Mouse (Mus musculus): Measurements from ENCODE around the gene Slfn8. TPM values are rescaled to one million over a fixed set of nuclear protein-coding genes. Genes with fewer than 3 reads are reported as not detected.
"Not testable (repeated sequence)": the region's sequence is repeated elsewhere in the genome, so short reads cannot be mapped to it uniquely, and the experiment has no call there.

Slfn8 gene
- polyA plus RNA-seq, 1 experiment from 2014 or later, result 0.39 TPM

DNA sequence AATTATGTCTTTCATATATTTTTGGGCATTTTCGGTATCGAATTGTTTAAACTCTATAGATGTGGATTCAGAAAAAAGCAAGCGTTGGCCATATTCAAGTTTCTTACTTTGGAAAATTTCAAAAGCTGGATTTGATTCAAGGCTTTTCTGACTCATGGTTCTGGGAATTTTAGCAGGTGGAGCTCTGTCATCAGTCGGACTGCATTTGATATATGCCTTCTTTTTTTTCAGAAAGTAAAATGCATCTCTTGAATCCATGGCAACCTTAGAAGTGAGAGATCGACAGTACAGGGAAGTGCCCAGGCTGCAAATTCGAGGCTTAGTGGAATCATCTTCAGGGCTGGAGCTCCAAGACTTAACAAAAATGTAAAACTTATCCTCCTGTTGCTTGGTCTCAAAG lies 33.0 kb downstream of the Slfn8 start:
- Histone ChIP-seq H3K4me1 (peaks cover 19% of the 10 kb centered on the region), H3K9ac (no peak overlapping the region), H3K4me2 (replicated peaks) (no peak overlapping the region), H3K4me3 (no peak overlapping the region), H3K36me3 (peaks cover 33% of the 10 kb centered on the region), H3K9me3 (0 out of 2 replicates have a peak, but pooled peaks cover 5% of the 10 kb centered on the region), H3K27ac (no peak overlapping the region), H3K27me3 (no peaks in the 10 kb centered on the region)
- WGBS, result 89% methylated on average over 6 of the region's 6 CpGs
- no peak for ATAC-seq (ENCODE audit: low FRiP score, low read depth)

DNA sequence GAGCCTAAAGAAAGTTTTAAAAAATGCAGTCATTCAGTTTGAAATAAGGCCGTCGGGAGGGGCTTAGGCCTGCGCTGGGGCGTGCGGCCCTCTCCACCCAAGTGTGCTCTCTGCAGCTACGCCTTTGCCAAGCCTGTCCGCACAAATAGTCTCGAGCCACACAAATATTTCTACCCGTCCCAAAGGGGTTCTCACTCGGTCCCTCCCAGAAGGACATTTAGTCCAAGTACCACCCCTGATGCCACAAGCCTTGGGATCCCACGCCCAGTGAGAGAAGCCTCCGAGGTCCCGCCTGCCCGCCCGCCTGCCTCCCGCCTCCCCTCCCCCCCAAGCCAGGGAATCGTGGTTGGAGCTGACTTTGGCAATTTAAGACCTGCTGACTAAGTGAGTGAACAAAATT lies 37.4 kb downstream of the Slfn8 start:
- Histone ChIP-seq H3K9me3 (0 out of 2 replicates have a peak, but pooled peaks cover 5% of the 10 kb centered on the region), H3K36me3 (peaks cover 67% of the 10 kb centered on the region), H3K4me2 (replicated peaks) (no peak overlapping the region), H3K9ac (no peak overlapping the region), H3K27me3 (no peaks in the 10 kb centered on the region), H3K4me3 (no peak overlapping the region), H3K27ac (no peak overlapping the region), H3K4me1 (no peaks in the 10 kb centered on the region)
- 84% methylated on average over 17 of the region's 17 CpGs for WGBS
- no peak for ATAC-seq (ENCODE audit: low FRiP score, low read depth)

DNA sequence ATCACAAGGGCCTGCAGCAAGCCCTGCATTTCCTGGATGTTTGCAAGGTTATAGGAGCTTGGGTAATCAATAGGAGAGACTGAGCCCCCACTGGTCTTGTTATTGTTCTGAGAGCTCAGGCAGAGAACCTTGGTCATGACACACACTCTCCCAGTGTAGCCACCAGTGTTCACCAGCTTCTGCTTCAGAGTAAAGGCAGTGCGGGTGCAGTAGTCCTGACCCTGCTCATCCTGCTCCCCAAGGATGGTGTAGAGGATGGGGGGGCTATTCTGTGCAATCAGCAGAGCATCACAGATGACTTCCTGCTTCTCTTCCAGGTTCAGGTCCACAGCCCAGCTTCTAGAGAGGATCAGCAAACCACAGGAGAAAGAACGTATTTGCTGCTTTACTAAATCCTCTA lies 38.2 kb downstream of the Slfn8 start:
- not testable (repeated sequence) for ATAC-seq (ENCODE audit: low FRiP score, low read depth); H3K4me1 ChIP-seq; H3K27me3 ChIP-seq; H3K4me3 ChIP-seq; H3K9me3 ChIP-seq; H3K4me2 ChIP-seq (replicated peaks); H3K27ac ChIP-seq; H3K9ac ChIP-seq
- 85% methylated on average over 2 of the region's 2 CpGs for WGBS
- peaks cover 67% of the 10 kb centered on the region for H3K36me3 ChIP-seq

DNA sequence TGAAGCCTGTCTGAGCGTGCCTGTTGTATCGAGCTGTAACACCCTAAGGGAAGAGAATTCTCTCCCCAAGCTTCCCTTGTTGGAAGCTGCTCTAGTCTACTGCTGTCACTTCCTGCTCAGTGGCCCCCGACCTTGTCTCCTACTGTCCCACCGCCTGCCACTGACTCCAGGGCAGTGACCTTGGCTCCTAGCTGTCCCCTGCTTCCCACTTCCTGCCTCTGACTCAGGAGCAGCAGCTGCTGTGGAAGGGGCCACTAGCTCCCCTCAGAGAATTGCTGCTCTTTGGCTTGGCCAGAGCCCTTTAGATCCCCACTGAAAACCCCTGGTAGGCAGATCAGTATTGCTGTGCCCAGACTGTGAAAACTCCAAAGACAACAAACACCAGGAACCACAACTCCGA lies 46.7 kb downstream of the Slfn8 start:
- peaks cover 3% of the 10 kb centered on the region; the same call in 1 of the 2 replicates for H3K36me3 ChIP-seq
- H3K27me3 ChIP-seq, result no peaks in the 10 kb centered on the region
- H3K9me3 ChIP-seq, result no peaks in the 10 kb centered on the region
- 20% methylated on average over 5 of the region's 5 CpGs for WGBS
- no peak overlapping the region for H3K4me3 ChIP-seq
- no peak overlapping the region for H3K9ac ChIP-seq
- H3K27ac ChIP-seq, result no peak overlapping the region
- H3K4me2 ChIP-seq (replicated peaks), result no peak overlapping the region
- peaks cover 19% of the 10 kb centered on the region for H3K4me1 ChIP-seq
- ATAC-seq (ENCODE audit: low FRiP score, low read depth), result no peak

DNA sequence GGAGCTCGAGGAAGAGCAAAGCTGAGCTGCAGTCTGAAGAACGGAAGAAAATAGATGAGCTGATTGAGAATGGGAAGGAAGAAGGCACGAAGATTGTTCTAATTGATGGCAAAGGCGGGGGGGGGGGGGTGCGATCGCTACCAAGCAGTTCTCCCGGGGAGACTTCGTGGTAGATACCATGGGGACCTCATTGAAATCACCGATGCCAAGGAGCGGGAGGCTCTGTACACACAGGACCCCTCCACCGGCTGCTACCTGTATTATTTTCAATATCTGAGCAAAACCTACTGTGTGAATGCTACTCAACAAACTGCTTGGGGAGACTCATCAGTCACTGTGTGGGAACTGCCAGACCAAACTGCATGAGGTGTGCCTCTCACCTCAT lies 49.0 kb downstream of the Slfn8 start:
- no peaks in the 10 kb centered on the region for H3K9me3 ChIP-seq
- 70% methylated on average over 10 of the region's 11 CpGs for WGBS
- H3K4me2 ChIP-seq (replicated peaks), result peak overlapping the region; percentile 61
- H3K9ac ChIP-seq, result peak overlapping the region; percentile 45
- ATAC-seq (ENCODE audit: low FRiP score, low read depth), result no peak
- no peak overlapping the region for H3K27ac ChIP-seq
- H3K4me1 ChIP-seq, result peaks cover 19% of the 10 kb centered on the region
- peak overlapping the region; percentile 24; the same call in 1 of the 2 replicates for H3K4me3 ChIP-seq
- no peaks in the 10 kb centered on the region for H3K27me3 ChIP-seq
- H3K36me3 ChIP-seq, result no peaks in the 10 kb centered on the region

DNA sequence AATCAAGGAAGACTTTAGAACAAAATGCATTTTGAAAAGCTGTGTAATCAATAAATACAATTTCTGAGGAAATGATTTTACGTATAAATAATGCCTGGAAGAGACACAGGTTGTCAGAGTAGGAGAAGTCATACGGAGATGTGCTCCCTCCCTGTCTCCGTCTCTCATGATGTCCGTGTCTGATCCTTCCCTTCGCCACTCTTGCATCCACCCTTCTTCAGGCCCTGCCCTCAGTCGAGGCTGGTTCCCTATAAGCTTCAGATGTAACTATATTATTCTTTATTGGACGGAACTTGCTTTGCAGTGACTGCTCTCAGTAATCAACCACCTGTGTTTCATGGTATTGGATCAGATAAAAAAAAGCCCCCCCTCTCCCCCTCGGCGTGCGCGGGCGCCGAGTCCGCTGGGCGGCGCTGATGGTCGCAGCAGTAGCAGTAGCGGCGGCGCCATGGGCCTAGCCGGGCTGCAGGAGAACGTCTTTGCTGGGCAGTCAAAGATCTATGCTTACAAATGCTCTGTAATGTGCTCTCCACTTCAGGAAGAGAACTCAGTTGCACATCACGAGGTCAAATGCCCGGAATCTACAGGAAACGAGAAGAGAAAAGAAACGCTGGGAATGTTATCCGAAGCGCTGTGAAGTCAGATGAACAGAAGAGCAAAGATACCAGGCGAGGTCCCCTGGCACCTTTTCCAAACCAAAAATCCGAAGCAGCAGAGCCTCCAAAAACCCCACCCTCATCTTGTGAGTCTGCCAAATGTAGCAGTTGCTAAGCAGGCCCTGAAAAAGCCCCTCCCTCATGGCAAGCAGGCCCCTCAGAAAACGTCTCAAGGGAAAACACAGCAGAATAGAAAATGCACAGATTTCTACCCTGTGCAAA lies 49.7 kb downstream of the Slfn8 start:
- Histone ChIP-seq H3K4me3 (peak overlapping the region; percentile 24), H3K27me3 (no peaks in the 10 kb centered on the region), H3K36me3 (no peaks in the 10 kb centered on the region), H3K9me3 (no peaks in the 10 kb centered on the region), H3K9ac (peak overlapping the region; percentile 45), H3K27ac (no peak overlapping the region), H3K4me1 (peaks cover 16% of the 10 kb centered on the region), H3K4me2 (replicated peaks) (peak overlapping the region; percentile 61)
- 11% methylated on average over 31 of the region's 31 CpGs for WGBS
- no peak; the same call in 1 of the 2 replicates for ATAC-seq (ENCODE audit: low FRiP score, low read depth)

DNA sequence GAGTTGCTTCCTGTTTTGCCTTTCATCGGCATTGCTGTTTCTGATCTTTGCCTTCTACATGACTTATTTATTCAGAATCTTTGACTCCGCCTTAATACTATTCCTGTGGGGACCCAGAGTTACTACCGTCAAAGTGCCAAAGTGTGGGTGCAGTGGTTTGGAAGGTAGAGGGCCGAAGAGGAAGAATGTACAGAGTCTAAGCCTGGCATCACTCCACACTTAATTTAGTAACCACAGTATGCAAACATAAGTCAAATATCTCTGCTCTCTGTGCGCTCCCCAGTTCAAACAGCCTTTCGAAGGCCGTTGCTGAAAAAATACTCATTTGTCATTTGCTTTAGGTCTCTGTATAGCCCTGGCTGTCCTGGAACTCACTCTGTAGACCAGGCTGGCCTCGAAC lies 58.4 kb downstream of the Slfn8 start:
- Histone ChIP-seq H3K4me2 (replicated peaks) (no peak overlapping the region), H3K4me1 (no peaks in the 10 kb centered on the region), H3K36me3 (no peaks in the 10 kb centered on the region), H3K27me3 (peaks cover 2% of the 10 kb centered on the region; the same call in 1 of the 2 replicates), H3K9ac (no peak overlapping the region), H3K27ac (no peak overlapping the region), H3K4me3 (no peak overlapping the region), H3K9me3 (no peaks in the 10 kb centered on the region)
- WGBS, result 86% methylated on average over 8 of the region's 8 CpGs
- ATAC-seq (ENCODE audit: low FRiP score, low read depth), result no peak

DNA sequence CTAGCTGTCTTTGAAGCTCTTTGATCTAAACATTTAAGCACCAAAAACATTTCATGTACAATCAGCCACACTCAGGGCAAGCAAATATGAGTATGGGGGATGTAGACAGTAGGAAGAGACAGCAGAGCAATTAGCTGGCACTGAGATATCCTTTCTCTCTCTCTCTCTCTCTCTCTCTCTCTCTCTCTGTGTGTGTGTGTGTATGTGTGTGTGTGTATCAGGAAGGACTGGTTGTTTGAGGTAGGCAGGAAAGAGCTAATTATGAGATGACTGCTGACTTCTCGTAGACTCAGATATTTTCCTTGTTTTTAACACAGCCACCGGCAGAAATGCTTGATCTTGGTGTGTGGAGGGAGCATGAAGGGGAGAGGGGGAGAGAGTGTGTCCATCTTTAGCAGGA lies 58.9 kb downstream of the Slfn8 start:
- Histone ChIP-seq H3K4me2 (replicated peaks) (no peak overlapping the region), H3K27ac (no peak overlapping the region), H3K4me1 (no peaks in the 10 kb centered on the region), H3K9me3 (no peaks in the 10 kb centered on the region), H3K4me3 (no peak overlapping the region), H3K27me3 (peaks cover 2% of the 10 kb centered on the region; the same call in 1 of the 2 replicates), H3K36me3 (no peaks in the 10 kb centered on the region), H3K9ac (no peak overlapping the region)
- no peak for ATAC-seq (ENCODE audit: low FRiP score, low read depth)
- WGBS, result 66% methylated on average over 2 of the region's 2 CpGs

DNA sequence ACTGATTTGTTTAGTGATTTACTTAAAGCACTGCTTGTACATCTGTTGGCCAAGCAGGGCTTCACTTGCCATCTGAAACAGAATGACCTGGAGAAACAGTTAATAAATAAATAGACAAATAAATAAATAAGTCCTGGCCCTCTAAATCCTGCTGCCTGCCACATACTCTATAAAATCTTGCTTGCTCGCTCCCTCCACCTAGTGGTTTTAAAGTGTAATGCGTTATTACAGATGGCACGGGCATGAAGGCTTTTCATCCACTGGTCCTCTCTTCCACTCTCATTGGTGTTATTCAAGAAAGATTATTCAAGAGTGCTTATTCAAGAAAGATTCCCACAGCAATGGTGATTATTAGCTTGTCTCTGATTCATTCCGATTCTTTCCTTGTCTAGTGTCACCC lies 61.0 kb downstream of the Slfn8 start:
- no peaks in the 10 kb centered on the region for H3K4me1 ChIP-seq
- H3K9ac ChIP-seq, result no peak overlapping the region
- H3K4me2 ChIP-seq (replicated peaks), result no peak overlapping the region
- H3K9me3 ChIP-seq, result no peaks in the 10 kb centered on the region
- peaks cover 18% of the 10 kb centered on the region for H3K27me3 ChIP-seq
- H3K27ac ChIP-seq, result no peak overlapping the region
- WGBS, result 17% methylated on average over 4 of the region's 4 CpGs
- no peak for ATAC-seq (ENCODE audit: low FRiP score, low read depth)
- H3K36me3 ChIP-seq, result no peaks in the 10 kb centered on the region
- H3K4me3 ChIP-seq, result no peak overlapping the region

DNA sequence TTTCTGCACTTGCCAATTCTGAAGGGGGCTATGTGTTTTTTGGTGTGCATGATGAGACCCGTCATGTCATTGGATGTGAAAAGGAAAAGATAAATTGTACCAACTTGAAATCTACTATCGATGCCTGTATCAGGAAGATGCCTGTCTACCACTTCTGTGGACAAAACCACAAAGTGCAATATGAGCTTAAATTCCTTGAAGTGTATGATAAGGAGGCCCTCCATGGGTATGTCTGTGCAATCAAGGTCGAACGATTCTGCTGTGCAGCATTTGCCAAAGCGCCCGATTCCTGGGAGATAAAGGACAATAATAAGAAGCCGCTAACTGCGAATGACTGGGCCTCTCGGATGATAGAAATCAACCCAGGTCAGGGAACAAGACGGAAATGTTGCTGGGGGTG lies 63.7 kb downstream of the Slfn8 start:
- Histone ChIP-seq H3K4me1 (0 out of 2 replicates have a peak, but pooled peaks cover 2% of the 10 kb centered on the region), H3K36me3 (no peaks in the 10 kb centered on the region), H3K4me2 (replicated peaks) (no peak overlapping the region), H3K27ac (no peak overlapping the region), H3K9ac (no peak overlapping the region), H3K9me3 (no peaks in the 10 kb centered on the region), H3K27me3 (peaks cover 45% of the 10 kb centered on the region), H3K4me3 (no peak overlapping the region)
- no peak for ATAC-seq (ENCODE audit: low FRiP score, low read depth)
- 83% methylated on average over 10 of the region's 10 CpGs for WGBS

DNA sequence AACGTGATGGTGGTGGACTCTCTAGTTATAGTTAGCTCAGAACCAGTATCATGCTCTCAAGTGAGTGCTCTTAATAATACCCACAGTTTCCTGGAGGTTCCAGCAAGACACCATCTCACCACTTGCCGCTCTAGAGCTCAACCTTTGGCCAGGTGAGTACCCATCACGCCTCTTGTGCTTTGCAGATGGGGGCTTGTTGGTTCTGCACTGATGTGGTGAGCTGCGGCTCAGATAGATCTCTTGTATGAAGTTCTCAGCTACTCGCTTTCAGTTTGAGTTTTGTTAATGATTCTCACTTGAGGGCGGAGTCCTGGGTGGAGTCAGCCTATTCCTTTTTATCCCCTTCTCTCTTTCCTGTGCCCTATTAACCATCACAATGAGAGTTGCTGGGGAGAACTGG lies 66.0 kb downstream of the Slfn8 start:
- no peak for ATAC-seq (ENCODE audit: low FRiP score, low read depth)
- Histone ChIP-seq H3K4me2 (replicated peaks) (no peak overlapping the region), H3K4me3 (no peak overlapping the region)

DNA sequence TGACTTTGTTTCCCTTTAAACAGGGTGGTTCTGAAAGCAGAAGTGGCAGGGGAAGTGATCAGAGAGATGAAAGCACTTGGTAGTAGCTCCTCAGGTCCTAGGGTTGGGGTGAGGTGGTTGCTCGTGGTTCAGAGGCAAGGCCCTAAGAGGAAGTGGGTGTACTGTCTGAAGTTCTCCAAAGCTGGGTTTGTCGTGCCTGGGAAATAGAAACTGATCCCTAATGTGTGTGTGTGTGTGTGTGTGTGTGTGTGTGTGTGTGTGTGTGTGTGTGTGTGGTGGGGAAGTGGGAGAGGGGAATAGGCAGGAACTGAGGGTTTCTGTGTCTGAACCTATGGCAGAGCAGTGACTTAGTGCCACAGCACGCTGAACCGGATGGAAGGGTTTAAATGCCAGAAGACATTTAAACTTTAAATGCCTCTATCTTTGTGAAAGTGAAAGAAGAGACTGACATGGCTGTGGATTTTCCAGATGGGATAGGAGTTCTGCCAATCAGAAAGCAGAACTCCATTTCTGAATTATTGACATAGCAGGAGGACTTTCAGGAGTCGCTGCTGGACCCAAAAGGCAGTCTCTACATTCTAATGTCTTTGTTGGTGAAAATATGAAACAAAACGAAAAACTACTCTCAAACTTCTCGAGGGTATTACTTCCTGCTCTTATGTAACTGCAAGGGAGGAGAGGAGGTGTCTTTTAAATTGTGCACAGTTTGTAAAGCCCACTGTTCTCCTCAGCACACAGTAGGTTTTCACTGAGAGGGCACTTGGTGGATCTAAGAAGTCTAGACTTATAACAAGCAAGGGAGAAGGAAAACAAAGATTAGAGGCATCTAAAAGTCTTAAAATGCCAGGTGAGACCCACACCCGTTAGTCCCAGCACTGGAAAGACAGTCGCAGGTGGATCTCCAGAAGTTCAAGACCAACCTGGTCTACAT lies 67.7 kb downstream of the Slfn8 start:
- no peaks in the 10 kb centered on the region for H3K9me3 ChIP-seq
- no peak overlapping the region for H3K4me3 ChIP-seq
- no peak overlapping the region for H3K27ac ChIP-seq
- H3K9ac ChIP-seq, result no peak overlapping the region
- no peak for ATAC-seq (ENCODE audit: low FRiP score, low read depth)
- no peak overlapping the region for H3K4me2 ChIP-seq (replicated peaks)
- peaks cover 76% of the 10 kb centered on the region for H3K27me3 ChIP-seq
- H3K36me3 ChIP-seq, result no peaks in the 10 kb centered on the region
- WGBS, result 57% methylated on average over 9 of the region's 9 CpGs
- 0 out of 2 replicates have a peak, but pooled peaks cover 13% of the 10 kb centered on the region for H3K4me1 ChIP-seq

More for the DNA sequence above, 66.0 kb downstream of the Slfn8 start:
- Histone ChIP-seq H3K27me3 (peaks cover 65% of the 10 kb centered on the region), H3K9ac (no peak overlapping the region), H3K27ac (no peak overlapping the region), H3K4me1 (0 out of 2 replicates have a peak, but pooled peaks cover 13% of the 10 kb centered on the region), H3K9me3 (no peaks in the 10 kb centered on the region), H3K36me3 (no peaks in the 10 kb centered on the region)
- WGBS, result 72% methylated on average over 6 of the region's 6 CpGs
